In the genomic region with DNA sequence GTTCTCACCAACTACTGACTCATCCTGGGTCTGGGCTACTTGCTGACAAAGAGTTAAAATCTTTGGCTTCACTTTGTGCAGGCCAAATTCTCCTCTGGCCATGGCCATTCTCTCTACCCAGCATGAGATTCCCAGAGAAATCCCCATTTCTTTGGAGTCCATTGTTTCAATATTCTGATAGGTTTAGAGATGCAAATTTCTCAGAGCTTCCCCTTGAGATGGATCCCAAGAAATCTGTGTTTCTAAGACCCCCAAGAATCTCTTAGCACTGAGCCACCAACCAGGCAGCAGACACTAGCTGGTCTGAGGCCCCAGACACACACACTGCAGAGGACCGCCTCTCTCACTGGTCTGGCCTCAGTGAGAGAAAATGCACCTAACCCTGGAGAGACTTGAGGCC, we compare ENCODE assay signal across 26 mouse cellular contexts.
"Had no signal": no experiment of that assay in that cellular context is flagged by ENCODE, and none has a peak within 500 bp of the region (broad histone marks: within the 10 kb centered on the region; RNA-seq: fewer than 3 reads in every experiment).

No protein-coding gene starts in this region.

- H3K4me1 ChIP-seq: hindbrain, embryonic 12.5 days; intestine, embryonic 15.5 days; limb, embryonic 15.5 days; liver, embryonic 12.5 days had no signal

- H3K9ac ChIP-seq: heart, embryonic 12.5 days; hindbrain, embryonic 12.5 days; hindbrain, embryonic 14.5 days; intestine, embryonic 15.5 days; limb, embryonic 13.5 days; limb, embryonic 15.5 days; liver, embryonic 12.5 days; liver, embryonic 14.5 days had no signal

- DNase-seq: gastrocnemius, adult 2 months; gastrocnemius, postnatal 10 days; gastrocnemius, postnatal 25 days; heart, adult 18-20 months; heart, postnatal 10 days; heart, postnatal 4 days; kidney, adult 18-20 months; kidney, adult 8-10 months; kidney, postnatal 10 days; kidney, postnatal 25 days; kidney, postnatal 4 days; left cerebral cortex, postnatal 4 days had no signal

- H3K9me3 ChIP-seq: heart, embryonic 10.5 days; heart, embryonic 12.5 days; hindbrain, embryonic 10.5 days; hindbrain, embryonic 12.5 days; intestine, embryonic 15.5 days; limb, embryonic 13.5 days; limb, embryonic 15.5 days; liver, embryonic 12.5 days had no signal

- ATAC-seq: hindbrain, embryonic 16.5 days; inflammation-experienced regulatory T-cells, adult 6 months; intestine, embryonic 15.5 days; intestine, postnatal 0 days; liver, embryonic 12.5 days had no signal

- H3K27ac ChIP-seq: gastrocnemius, adult 2 months; heart, embryonic 10.5 days; hindbrain, embryonic 10.5 days; hindbrain, embryonic 12.5 days; hindbrain, embryonic 14.5 days; intestine, embryonic 15.5 days; layer of hippocampus, adult 2 months; limb, embryonic 13.5 days; limb, embryonic 15.5 days; liver, embryonic 12.5 days; liver, embryonic 14.5 days had no signal

- H3K4me3 ChIP-seq: gastrocnemius, adult 2 months; heart, embryonic 10.5 days; heart, embryonic 12.5 days; hindbrain, embryonic 10.5 days; hindbrain, embryonic 12.5 days; intestine, embryonic 15.5 days; layer of hippocampus, adult 2 months; limb, embryonic 13.5 days; limb, embryonic 15.5 days; liver, embryonic 12.5 days had no signal

- H3K36me3 ChIP-seq: heart, embryonic 10.5 days; heart, embryonic 12.5 days; hindbrain, embryonic 12.5 days; intestine, embryonic 15.5 days; limb, embryonic 15.5 days; liver, embryonic 12.5 days had no signal

- H3K27me3 ChIP-seq: heart, embryonic 12.5 days; hindbrain, embryonic 12.5 days; intestine, embryonic 15.5 days; limb, embryonic 13.5 days; limb, embryonic 15.5 days; liver, embryonic 12.5 days had no signal

- H3K4me2 ChIP-seq: heart, embryonic 12.5 days; hindbrain, embryonic 12.5 days; hindbrain, embryonic 14.5 days; intestine, embryonic 15.5 days; limb, embryonic 13.5 days; limb, embryonic 15.5 days; liver, embryonic 12.5 days had no signal
